Mouse (Mus musculus) liver, postnatal 0 days (tissue): ENCODE measurements at regions not wholly inside any gene's neighbourhood (a gene's known extent, or its start where the extent isn't known, plus 50 kb on each side); places are given as distances from the start of the nearest gene placed in this dataset.

Source experiments
- ATAC-seq: fragments of 200-750 bp; cut with Nextera tagmentation; 2 replicates; pipeline ENCODE4 v1.8.0; 2017; ENCODE audit warnings: mild to moderate bottlenecking, moderate library complexity
- DNase-seq: peaks from one replicate; pipeline ENCODE4 v3.0.0-alpha.2; 2016
- H3K27ac ChIP-seq: fragments of 300-500 bp; sonication (generic); 2 replicates; pipeline ENCODE4 v1.5.1; 2014; ENCODE audit warnings: antibody characterized with exemption, moderate library complexity, mild to moderate bottlenecking, low read depth
- H3K27me3 ChIP-seq: fragments of 300-500 bp; sonication (generic); 2 replicates; pipeline ENCODE4 v1.6.1; 2014; ENCODE audit warnings: low read length, control low read depth, mixed read lengths; ENCODE audit not compliant: insufficient read depth
- H3K36me3 ChIP-seq: fragments of 300-500 bp; sonication (generic); replicated peaks from 2 replicates; pipeline ENCODE4 v1.6.1; 2014; ENCODE audit warnings: mild to moderate bottlenecking, control low read depth, low read length, moderate library complexity, mixed read lengths; ENCODE audit not compliant: insufficient read depth
- H3K4me1 ChIP-seq: fragments of 300-500 bp; sonication (generic); 2 replicates; pipeline ENCODE4 v1.6.1; 2014; ENCODE audit warnings: antibody characterized with exemption, mild to moderate bottlenecking, control low read depth; ENCODE audit not compliant: insufficient read depth
- H3K4me2 ChIP-seq: fragments of 300-500 bp; sonication (generic); 2 replicates; pipeline ENCODE4 v1.6.1; 2014; ENCODE audit warnings: low read depth, mild to moderate bottlenecking, low read length, moderate library complexity, mixed read lengths
- H3K4me3 ChIP-seq: fragments of 300-500 bp; sonication (generic); 2 replicates; pipeline ENCODE4 v1.5.1; 2014; ENCODE audit warnings: low read depth, low read length
- H3K9ac ChIP-seq: fragments of 300-500 bp; sonication (generic); replicated peaks from 2 replicates; pipeline ENCODE4 v1.6.1; 2014; ENCODE audit warnings: mild to moderate bottlenecking, moderate library complexity
- H3K9me3 ChIP-seq: fragments of 300-500 bp; sonication (generic); 2 replicates; pipeline ENCODE4 v1.6.1; 2016; ENCODE audit warnings: mild to moderate bottlenecking, control low read depth, low read length, mixed read lengths
- CTCF ChIP-seq: sonication (generic); IDR thresholded peaks from 2 replicates; pipeline ENCODE4 v1.5.1; 2016; ENCODE audit warnings: antibody characterized with exemption, low read depth
- EP300 ChIP-seq: IDR thresholded peaks from 2 replicates; pipeline ENCODE4 v1.6.1; 2016; ENCODE audit warnings: antibody characterized with exemption, low read depth, mild to moderate bottlenecking
- WGBS: fragments of 180-500 bp; shearing (Covaris S2); extraction: QIAGEN DNeasy Blood & Tissue Kit; methylation state at CpG from one replicate; pipeline ENCODE4 v1.1.7; 2014; ENCODE audit not compliant: insufficient replicate concordance; 5-methylcytosine and 5-hydroxymethylcytosine counted together

DNA sequence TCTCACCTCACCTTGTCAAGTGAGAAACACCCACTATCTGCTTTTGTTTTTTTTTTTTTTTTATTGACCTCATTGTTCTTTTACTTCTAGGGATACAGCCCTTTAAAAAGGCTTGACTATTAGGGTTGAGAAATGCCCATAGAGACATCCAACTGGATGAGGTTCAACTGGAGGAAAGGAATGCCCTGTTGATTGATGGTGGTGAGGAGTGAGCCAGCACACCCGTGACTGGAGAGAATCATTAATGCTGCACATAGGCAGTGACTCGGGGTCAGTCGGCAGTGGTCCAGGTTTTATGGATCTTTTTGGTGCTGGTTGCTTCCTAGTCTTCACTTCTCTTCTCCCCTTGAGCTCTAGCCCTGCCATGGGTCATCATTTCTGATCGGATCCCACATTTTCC lies 82.9 kb upstream of the Cryz start:
- Histone ChIP-seq H3K27me3 (no peaks in the 10 kb centered on the region), H3K27ac (no peak overlapping the region), H3K4me1 (no peaks in the 10 kb centered on the region), H3K36me3 (no peaks in the 10 kb centered on the region), H3K4me3 (no peak overlapping the region), H3K9me3 (no peaks in the 10 kb centered on the region), H3K4me2 (no peak overlapping the region), H3K9ac (no peak overlapping the region)
- ATAC-seq (no peak), DNase-seq (no peak)
- TF ChIP-seq EP300 = no peak
- no peak for TF ChIP-seq CTCF
- WGBS = 72% methylated on average over 4 of the region's 4 CpGs

- Histone ChIP-seq H3K9me3 (no peaks in the 10 kb centered on the region), H3K4me1 (no peaks in the 10 kb centered on the region), H3K36me3 (no peaks in the 10 kb centered on the region), H3K4me3 (no peak overlapping the region), H3K27me3 (no peaks in the 10 kb centered on the region), H3K9ac (no peak overlapping the region), H3K4me2 (no peak overlapping the region), H3K27ac (no peak overlapping the region)
- TF ChIP-seq CTCF (no peak), EP300 (no peak)
- 28% methylated on average over 3 of the region's 3 CpGs for WGBS
- DNase-seq (no peak), ATAC-seq (no peak)
Measured at GRCm38 (mm10) chr3:154510160-154510559, 86.4 kb upstream of the Cryz start.

DNA sequence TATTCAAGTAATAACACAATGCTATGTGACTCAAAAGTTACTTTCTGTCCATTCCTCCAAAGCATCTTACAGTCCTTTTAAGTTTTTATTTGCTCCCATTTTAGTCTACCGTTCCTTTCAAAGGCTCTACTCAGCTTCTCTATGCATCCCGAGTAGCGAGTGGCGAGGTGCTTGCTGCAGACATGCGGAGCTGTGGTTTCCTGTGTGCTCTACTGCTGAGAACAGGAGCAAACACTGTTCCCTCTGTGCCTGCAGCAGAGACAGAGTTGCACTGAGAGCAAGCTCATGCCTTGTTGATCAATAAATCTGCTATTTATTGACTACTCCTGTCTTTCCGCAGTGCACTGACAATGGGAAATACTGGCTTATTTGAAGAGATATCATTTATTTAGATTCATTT lies 87.1 kb upstream of the Cryz start:
- Histone ChIP-seq H3K36me3 (no peaks in the 10 kb centered on the region), H3K4me3 (no peak overlapping the region), H3K4me1 (no peaks in the 10 kb centered on the region), H3K9me3 (no peaks in the 10 kb centered on the region), H3K4me2 (peak overlapping the region; percentile 11; the same call in 1 of the 2 replicates), H3K9ac (no peak overlapping the region), H3K27ac (no peak overlapping the region), H3K27me3 (no peaks in the 10 kb centered on the region)
- 22% methylated on average over 6 of the region's 6 CpGs for WGBS
- ATAC-seq = no peak
- no peak for TF ChIP-seq EP300
- no peak for TF ChIP-seq CTCF
- no peak for DNase-seq

DNA sequence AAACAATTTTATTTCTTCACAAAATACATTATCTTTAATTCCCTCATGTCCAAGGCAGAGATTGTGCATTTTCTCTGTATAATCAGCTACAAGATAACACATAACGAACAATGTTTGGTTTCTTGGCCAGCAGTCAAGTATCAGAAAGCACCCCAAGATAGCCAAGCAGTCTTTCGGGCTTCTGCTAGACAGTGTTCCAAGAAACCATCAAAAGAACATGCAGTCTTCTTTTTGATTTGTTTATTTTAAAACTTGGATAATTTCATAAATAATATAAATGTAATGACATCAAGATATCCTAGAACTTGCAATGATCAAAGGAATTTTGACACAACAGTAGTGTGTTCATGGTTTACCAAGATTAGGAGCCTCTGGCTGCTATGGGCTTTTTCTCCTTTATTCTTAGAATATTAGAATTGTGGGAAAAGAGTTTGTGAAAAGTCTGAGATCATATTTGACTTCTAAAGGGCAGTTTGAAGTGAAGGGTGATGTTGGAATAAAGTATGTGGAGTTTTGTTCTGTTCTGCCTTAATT lies 103.1 kb upstream of the Cryz start:
- no peak for ATAC-seq
- WGBS = 64% methylated on average over 2 of the region's 2 CpGs
- Histone ChIP-seq H3K4me3 (no peak overlapping the region), H3K36me3 (no peaks in the 10 kb centered on the region), H3K27ac (no peak overlapping the region), H3K9me3 (no peaks in the 10 kb centered on the region), H3K27me3 (no peaks in the 10 kb centered on the region), H3K4me2 (no peak overlapping the region), H3K4me1 (no peaks in the 10 kb centered on the region), H3K9ac (no peak overlapping the region)
- DNase-seq = no peak
- TF ChIP-seq EP300 = no peak
- no peak for TF ChIP-seq CTCF

DNA sequence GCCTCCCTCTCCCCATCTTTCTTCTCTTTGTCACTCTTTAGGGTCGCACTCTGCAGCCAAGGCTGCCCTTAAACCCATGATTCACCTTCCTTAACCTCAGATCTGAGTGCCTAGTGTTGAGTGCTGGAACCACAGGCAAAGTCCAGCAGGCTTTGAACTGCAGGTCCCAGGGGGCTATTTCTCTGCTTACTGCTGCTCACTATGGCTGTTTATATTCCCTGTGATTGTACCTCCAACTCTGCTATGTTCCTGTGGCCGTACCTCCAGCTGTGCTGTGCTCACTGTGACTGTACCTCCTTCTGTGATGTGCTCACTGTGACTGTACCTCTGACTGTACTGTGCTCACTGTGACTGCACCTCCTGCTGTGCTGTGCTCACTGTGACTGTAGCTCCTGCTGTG lies 124.1 kb upstream of the Cryz start:
- Histone ChIP-seq H3K9ac (no peak overlapping the region), H3K4me3 (no peak overlapping the region), H3K27me3 (no peaks in the 10 kb centered on the region), H3K4me1 (no peaks in the 10 kb centered on the region), H3K36me3 (no peaks in the 10 kb centered on the region), H3K9me3 (no peaks in the 10 kb centered on the region), H3K4me2 (no peak overlapping the region), H3K27ac (no peak overlapping the region)
- no peak for DNase-seq
- no peak for ATAC-seq
- 72% methylated on average over 2 of the region's 2 CpGs for WGBS
- TF ChIP-seq CTCF (no peak), EP300 (no peak)

GRCm38 (mm10) chr3:154467581-154468374 lies 128.7 kb upstream of the Cryz start:
- H3K9ac ChIP-seq = no peak overlapping the region
- H3K9me3 ChIP-seq = no peaks in the 10 kb centered on the region
- no peak overlapping the region for H3K4me3 ChIP-seq
- TF ChIP-seq EP300 = no peak
- H3K4me2 ChIP-seq = no peak overlapping the region
- H3K4me1 ChIP-seq = no peaks in the 10 kb centered on the region
- 48% methylated on average over 13 of the region's 13 CpGs for WGBS
- no peak overlapping the region for H3K27ac ChIP-seq
- H3K27me3 ChIP-seq = no peaks in the 10 kb centered on the region
- no peak for DNase-seq
- no peak for ATAC-seq
- no peaks in the 10 kb centered on the region for H3K36me3 ChIP-seq
